Mouse (Mus musculus): ENCODE measurements around the gene Kpna7. TPM values are rescaled to one million over a fixed set of nuclear protein-coding genes. Genes with fewer than 3 reads are reported as not detected.
A peak's percentile ranks its signal among the peaks of the same experiment; 100 is the strongest.
"Not testable (repeated sequence)": the region's sequence is repeated elsewhere in the genome, so short reads cannot be mapped to it uniquely, and the experiment has no call there.

The Kpna7 gene
- polyA plus RNA-seq (2015; fragmentation: Nextera tagmentation; extraction: Ambion mirVana), result not detected in 2 replicates

- peak within 1 kb of the TSS; percentile 90 for H3K4me2 ChIP-seq
- H3K4me3 ChIP-seq, result peak within 1 kb of the TSS; percentile 88
- H3K27me3 ChIP-seq, result no peaks in the 10 kb centered on the region
- peak within 1 kb of the TSS; percentile 96 for H3K9ac ChIP-seq
- H3K36me3 ChIP-seq, result no peaks in the 10 kb centered on the region
- WGBS, result under 1% methylated on average over 52 of the region's 54 CpGs
- ATAC-seq (ENCODE audit: low FRiP score, low read depth), result peak; percentile 96
- peaks cover 21% of the 10 kb centered on the region for H3K4me1 ChIP-seq (replicated peaks)
- no peaks in the 10 kb centered on the region for H3K9me3 ChIP-seq
- peak within 1 kb of the TSS; percentile 81 for H3K27ac ChIP-seq (replicated peaks)
These were observed at the start of gene Kpna7, which contains the start of gene Arpc1a for GRCm38 (mm10) chr5:145083632-145084451. Gene Kpna7 (minus strand): TSS chr5:145084030. Gene Arpc1a (plus strand): TSS chr5:145083830.

- not testable (repeated sequence) for H3K27ac ChIP-seq (replicated peaks); H3K4me3 ChIP-seq; H3K9ac ChIP-seq; H3K4me2 ChIP-seq; H3K27me3 ChIP-seq; ATAC-seq (ENCODE audit: low FRiP score, low read depth); H3K4me1 ChIP-seq (replicated peaks); H3K9me3 ChIP-seq
- 90% methylated on average over 6 of the region's 6 CpGs for WGBS
- H3K36me3 ChIP-seq, result peaks cover 71% of the 10 kb centered on the region
These were observed 49.4 kb upstream of the Kpna7 start for GRCm38 (mm10) chr5:145133275-145133674.

- ATAC-seq (ENCODE audit: low FRiP score, low read depth), result no peak
- WGBS, result 96% methylated on average over 3 of the region's 3 CpGs
- H3K9me3 ChIP-seq, result no peaks in the 10 kb centered on the region
- peaks cover 78% of the 10 kb centered on the region for H3K36me3 ChIP-seq
- no peaks in the 10 kb centered on the region for H3K27me3 ChIP-seq
- H3K4me2 ChIP-seq, result no peak overlapping the region
- no peak overlapping the region for H3K27ac ChIP-seq (replicated peaks)
- H3K9ac ChIP-seq, result no peak overlapping the region
- no peak overlapping the region for H3K4me3 ChIP-seq
- H3K4me1 ChIP-seq (replicated peaks), result no peaks in the 10 kb centered on the region
These were observed 47.2 kb upstream of the Kpna7 start for GRCm38 (mm10) chr5:145130995-145131394.

GRCm38 (mm10) chr5:145130191-145130590 lies 46.4 kb upstream of the Kpna7 start:
- Histone ChIP-seq H3K4me3 (no peak overlapping the region), H3K4me1 (replicated peaks) (no peaks in the 10 kb centered on the region), H3K27me3 (no peaks in the 10 kb centered on the region), H3K27ac (replicated peaks) (no peak overlapping the region), H3K9ac (no peak overlapping the region), H3K36me3 (peaks cover 76% of the 10 kb centered on the region), H3K4me2 (no peak overlapping the region), H3K9me3 (no peaks in the 10 kb centered on the region)
- no peak for ATAC-seq (ENCODE audit: low FRiP score, low read depth)
- 90% methylated on average over 11 of the region's 11 CpGs for WGBS

- H3K36me3 ChIP-seq, result peaks cover 72% of the 10 kb centered on the region
- H3K9ac ChIP-seq; H3K27ac ChIP-seq (replicated peaks); H3K9me3 ChIP-seq; H3K27me3 ChIP-seq; H3K4me2 ChIP-seq; H3K4me1 ChIP-seq (replicated peaks); H3K4me3 ChIP-seq; ATAC-seq (ENCODE audit: low FRiP score, low read depth): not testable (repeated sequence)
- 92% methylated on average over 4 of the region's 6 CpGs for WGBS
These were observed 45.9 kb upstream of the Kpna7 start for GRCm38 (mm10) chr5:145129773-145130172.

- 98% methylated on average over 4 of the region's 4 CpGs for WGBS
- no peaks in the 10 kb centered on the region for H3K9me3 ChIP-seq
- no peaks in the 10 kb centered on the region for H3K27me3 ChIP-seq
- peaks cover 65% of the 10 kb centered on the region for H3K36me3 ChIP-seq
- no peaks in the 10 kb centered on the region for H3K4me1 ChIP-seq (replicated peaks)
- H3K27ac ChIP-seq (replicated peaks), result no peak overlapping the region
- H3K4me2 ChIP-seq, result no peak overlapping the region
- no peak for ATAC-seq (ENCODE audit: low FRiP score, low read depth)
- no peak overlapping the region for H3K9ac ChIP-seq
- no peak overlapping the region for H3K4me3 ChIP-seq
These were observed 45.3 kb upstream of the Kpna7 start for GRCm38 (mm10) chr5:145129124-145129523.

- H3K4me2 ChIP-seq, result no peak overlapping the region
- no peak overlapping the region for H3K27ac ChIP-seq (replicated peaks)
- no peak overlapping the region for H3K4me3 ChIP-seq
- H3K27me3 ChIP-seq, result no peaks in the 10 kb centered on the region
- WGBS, result 95% methylated on average over 9 of the region's 9 CpGs
- no peaks in the 10 kb centered on the region for H3K9me3 ChIP-seq
- ATAC-seq (ENCODE audit: low FRiP score, low read depth), result no peak
- H3K4me1 ChIP-seq (replicated peaks), result no peaks in the 10 kb centered on the region
- no peak overlapping the region for H3K9ac ChIP-seq
- H3K36me3 ChIP-seq, result peaks cover 41% of the 10 kb centered on the region
These were observed 42.8 kb upstream of the Kpna7 start for GRCm38 (mm10) chr5:145126580-145126979.

GRCm38 (mm10) chr5:145123396-145123795 lies 39.6 kb upstream of the Kpna7 start:
- 94% methylated on average over 19 of the region's 19 CpGs for WGBS
- Histone ChIP-seq H3K4me2 (no peak overlapping the region), H3K9me3 (no peaks in the 10 kb centered on the region), H3K27me3 (no peaks in the 10 kb centered on the region), H3K4me1 (replicated peaks) (no peaks in the 10 kb centered on the region), H3K4me3 (no peak overlapping the region), H3K9ac (no peak overlapping the region), H3K27ac (replicated peaks) (no peak overlapping the region), H3K36me3 (peaks cover 13% of the 10 kb centered on the region)
- no peak for ATAC-seq (ENCODE audit: low FRiP score, low read depth)

- H3K9me3 ChIP-seq, result no peaks in the 10 kb centered on the region
- H3K4me1 ChIP-seq (replicated peaks), result no peaks in the 10 kb centered on the region
- H3K4me2 ChIP-seq, result no peak overlapping the region
- no peaks in the 10 kb centered on the region for H3K27me3 ChIP-seq
- no peak overlapping the region for H3K4me3 ChIP-seq
- no peak overlapping the region for H3K27ac ChIP-seq (replicated peaks)
- 70% methylated on average over 7 of the region's 7 CpGs for WGBS
- H3K9ac ChIP-seq, result no peak overlapping the region
- ATAC-seq (ENCODE audit: low FRiP score, low read depth), result no peak
- no peaks in the 10 kb centered on the region; the same call in 1 of the 2 replicates for H3K36me3 ChIP-seq
These were observed 37.1 kb upstream of the Kpna7 start for GRCm38 (mm10) chr5:145120921-145121320.

GRCm38 (mm10) chr5:145119385-145119784 lies 35.6 kb upstream of the Kpna7 start:
- no peaks in the 10 kb centered on the region for H3K9me3 ChIP-seq
- no peak overlapping the region for H3K27ac ChIP-seq (replicated peaks)
- ATAC-seq (ENCODE audit: low FRiP score, low read depth), result no peak
- H3K9ac ChIP-seq, result no peak overlapping the region
- 85% methylated on average over 2 of the region's 2 CpGs for WGBS
- no peak overlapping the region for H3K4me2 ChIP-seq
- H3K27me3 ChIP-seq, result peaks cover 6% of the 10 kb centered on the region; the same call in 1 of the 2 replicates
- H3K36me3 ChIP-seq, result no peaks in the 10 kb centered on the region; the same call in 1 of the 2 replicates
- H3K4me1 ChIP-seq (replicated peaks), result peaks cover 5% of the 10 kb centered on the region; the same call in 1 of the 2 replicates
- no peak overlapping the region for H3K4me3 ChIP-seq

GRCm38 (mm10) chr5:145118461-145118860 lies 34.6 kb upstream of the Kpna7 start:
- WGBS, result 92% methylated on average over 5 of the region's 5 CpGs
- Histone ChIP-seq H3K4me2 (no peak overlapping the region), H3K4me1 (replicated peaks) (peaks cover 10% of the 10 kb centered on the region), H3K27me3 (peaks cover 9% of the 10 kb centered on the region; the same call in 1 of the 2 replicates), H3K9me3 (no peaks in the 10 kb centered on the region), H3K27ac (replicated peaks) (no peak overlapping the region), H3K36me3 (no peaks in the 10 kb centered on the region), H3K9ac (no peak overlapping the region), H3K4me3 (no peak overlapping the region)
- no peak for ATAC-seq (ENCODE audit: low FRiP score, low read depth)

GRCm38 (mm10) chr5:145118005-145118404 lies 34.2 kb upstream of the Kpna7 start:
- no peak overlapping the region for H3K9ac ChIP-seq
- H3K27me3 ChIP-seq, result peaks cover 11% of the 10 kb centered on the region; the same call in 1 of the 2 replicates
- no peak overlapping the region for H3K27ac ChIP-seq (replicated peaks)
- WGBS, result 67% methylated on average over 6 of the region's 6 CpGs
- H3K4me3 ChIP-seq, result no peak overlapping the region
- H3K4me1 ChIP-seq (replicated peaks), result peaks cover 10% of the 10 kb centered on the region
- no peak for ATAC-seq (ENCODE audit: low FRiP score, low read depth)
- H3K9me3 ChIP-seq, result no peaks in the 10 kb centered on the region
- no peak overlapping the region for H3K4me2 ChIP-seq
- no peaks in the 10 kb centered on the region for H3K36me3 ChIP-seq

Data from hindbrain, embryonic 15.5 days (tissue).